Mouse (Mus musculus) erythroid progenitor cell, adult 5-6 weeks (primary cell): Measurements from ENCODE around the gene Zc3h6. TPM values are rescaled to one million over a fixed set of nuclear protein-coding genes. Genes with fewer than 3 reads are reported as not detected.

ENCODE experiments used
- total RNA-seq, 2 experiments: library from RNA; stranded (forward) in 1 of 2; stranded (reverse) in 1 of 2; fragments of 150-400 nt in 1 of 2; fragments of 186-747, 209-891 nt in 1 of 2; gene quantifications; 2 replicates each; pipeline versions ENCODE4 v1.2.3 to v1.2.4; 2015 to 2017; ENCODE audit warnings: low replicate concordance in 2 of 2

The Zc3h6 gene
- total RNA-seq, 2 experiments from 2014 or later = 3.2 to 3.8 TPM

Other genes starting within 250 kb of the Zc3h6 start
- 3.6 and 9.6 TPM in 2 replicates for gene Tmem87b, start 149.3 kb upstream of the Zc3h6 start, total RNA-seq (2015; ENCODE audit: low replicate concordance)
- gene Tmem87b, start 149.3 kb upstream of the Zc3h6 start, total RNA-seq (2017; ENCODE audit: low replicate concordance) = 4.9 and 17.8 TPM in 2 replicates
- not detected in 2 replicates for gene Fbln7, start 104.4 kb upstream of the Zc3h6 start, total RNA-seq (2015; ENCODE audit: low replicate concordance)
- not detected in 2 replicates for gene Fbln7, start 104.4 kb upstream of the Zc3h6 start, total RNA-seq (2017; ENCODE audit: low replicate concordance)
- gene Zc3h8, start 23.3 kb upstream of the Zc3h6 start, total RNA-seq (2015; ENCODE audit: low replicate concordance) = 1.8 TPM in 1 of 2 replicates, not detected in the other
- 2.1 TPM in 1 of 2 replicates, not detected in the other for gene Zc3h8, start 23.3 kb upstream of the Zc3h6 start, total RNA-seq (2017; ENCODE audit: low replicate concordance)
- 2.5 TPM in 1 of 2 replicates, not detected in the other for gene Gm10762, start 323 bp downstream of the Zc3h6 start, total RNA-seq (2015; ENCODE audit: low replicate concordance)
- 0.51 and 4.5 TPM in 2 replicates for gene Gm10762, start 323 bp downstream of the Zc3h6 start, total RNA-seq (2017; ENCODE audit: low replicate concordance)
- not detected in 2 replicates for gene Vinac1, start 80.8 kb downstream of the Zc3h6 start, total RNA-seq (2015; ENCODE audit: low replicate concordance)
- not detected in 2 replicates for gene Vinac1, start 80.8 kb downstream of the Zc3h6 start, total RNA-seq (2017; ENCODE audit: low replicate concordance)
- not detected in 2 replicates for gene Ttl, start 98.5 kb downstream of the Zc3h6 start, total RNA-seq (2015; ENCODE audit: low replicate concordance)
- 0.77 and 2.1 TPM in 2 replicates for gene Ttl, start 98.5 kb downstream of the Zc3h6 start, total RNA-seq (2017; ENCODE audit: low replicate concordance)
- gene Polr1b, start 133.6 kb downstream of the Zc3h6 start, total RNA-seq (2015; ENCODE audit: low replicate concordance) = 2.1 and 2.5 TPM in 2 replicates
- gene Polr1b, start 133.6 kb downstream of the Zc3h6 start, total RNA-seq (2017; ENCODE audit: low replicate concordance) = 2.8 and 5.7 TPM in 2 replicates
- gene Chchd5, start 162.3 kb downstream of the Zc3h6 start, total RNA-seq (2015; ENCODE audit: low replicate concordance) = 11.3 and 15.9 TPM in 2 replicates
- gene Chchd5, start 162.3 kb downstream of the Zc3h6 start, total RNA-seq (2017; ENCODE audit: low replicate concordance) = 7.0 and 8.7 TPM in 2 replicates
- gene Slc20a1, start 231.4 kb downstream of the Zc3h6 start, total RNA-seq (2015; ENCODE audit: low replicate concordance) = 242 and 248 TPM in 2 replicates
- gene Slc20a1, start 231.4 kb downstream of the Zc3h6 start, total RNA-seq (2017; ENCODE audit: low replicate concordance) = 739 and 881 TPM in 2 replicates